Mouse (Mus musculus): ENCODE measurements at regions not wholly inside any gene's neighbourhood (a gene's known extent, or its start where the extent isn't known, plus 50 kb on each side); places are given as distances from the start of the nearest gene placed in this dataset.

GRCm38 (mm10) chr8:86327982-86328381, 252.5 kb downstream of the Abcc12 start:
- TF ChIP-seq CTCF (IDR thresholded peaks at IDR 0.05; ENCODE audit: borderline replicate concordance, control insufficient read depth, extremely low read depth, insufficient read depth, low read length, poor library complexity) (no peak), POLR2A (IDR thresholded peaks at IDR 0.05; ENCODE audit: control insufficient read depth, extremely low read depth, insufficient read depth, low read length, poor library complexity) (no peak)

All from thymus, adult 2 months (tissue).